ENCODE assay signal across 8 mouse cellular contexts in the genomic region with DNA sequence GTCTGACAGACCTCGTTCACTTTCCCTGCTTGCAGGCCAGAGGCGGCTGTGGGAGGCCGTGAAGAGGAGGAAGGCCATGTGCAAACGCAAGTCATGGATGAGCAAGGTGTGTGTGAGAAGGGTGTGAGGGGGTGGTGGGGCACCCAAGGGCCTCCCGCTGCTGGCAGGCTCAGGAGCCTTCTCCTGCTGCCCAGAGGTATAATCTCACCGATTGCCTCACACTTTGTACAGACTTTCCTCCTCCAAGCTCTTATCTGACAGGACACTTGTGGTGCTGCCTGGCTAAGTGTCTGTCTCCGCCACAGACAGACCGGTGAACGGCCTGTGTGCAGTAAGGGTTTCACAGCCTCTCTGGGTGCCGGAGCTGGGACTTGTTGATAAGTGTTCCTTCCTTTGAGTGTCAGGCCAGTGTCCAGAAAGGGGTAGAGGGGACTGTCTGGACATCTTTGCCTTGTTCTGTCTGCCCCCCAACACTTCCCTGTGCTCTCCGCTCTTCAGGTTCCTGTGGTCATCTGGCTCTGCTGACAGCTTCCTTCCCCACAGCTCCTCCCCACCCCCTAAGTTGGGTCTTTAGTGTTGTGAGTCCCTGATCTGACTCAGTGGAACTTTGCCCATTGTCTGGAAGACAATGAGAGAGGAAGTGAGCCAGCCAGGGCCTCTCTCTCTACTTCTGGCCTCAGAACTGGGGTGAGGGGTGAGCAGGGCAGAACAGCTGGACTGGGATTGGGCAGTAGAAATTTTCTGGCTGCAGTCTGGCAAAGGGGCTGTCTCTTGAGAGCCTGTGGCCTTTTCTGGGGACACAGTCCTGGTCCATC. TPM values are rescaled to one million over a fixed set of nuclear protein-coding genes. Genes with fewer than 3 reads are reported as not detected.
DNase-seq lines count a peak whose midpoint lies in the region; ATAC-seq and TF ChIP-seq lines count a peak whose summit lies in the region.

No protein-coding gene starts in this region.

- peak overlapping the region; percentile 36; the same call in 1 of the 2 replicates for H3K9ac ChIP-seq in liver, embryonic 11.5 days (ENCODE audit: low read depth, low read length)

- intact Hi-C loops in left cerebral cortex, adult 2 months (cut with DNase I) = no loop called here
- intact Hi-C loops in heart, postnatal 10 days (cut with DNase I) = no loop called here
- intact Hi-C loops in left cerebral cortex, postnatal 4 days (cut with DNase I) = no loop called here

- peak in 1 of 2 experiments; percentile 15 for DNase-seq in left cerebral cortex, adult 2 months (ENCODE audit: extremely low spot score in 1 of 2, low spot score in 2 of 2)
- no peak for DNase-seq in left cerebral cortex, adult 8-10 months (ENCODE audit: low spot score in 2 of 2)
- DNase-seq in c-Kit-positive CD71-positive TER-119-positive erythroid progenitor cells, embryonic 14.5 days (ENCODE audit: low spot score) = peak; percentile 82
- DNase-seq in heart, postnatal 10 days = peak; percentile 70 to 73
- peak; percentile 61 for DNase-seq in liver, embryonic 11.5 days (ENCODE audit: low spot score)
- no peak for DNase-seq in left cerebral cortex, adult 18-20 months (ENCODE audit: low spot score in 2 of 2)
- DNase-seq in left cerebral cortex, postnatal 4 days = no peak

- peak overlapping the region; percentile 45; the same call in 1 of the 2 replicates for H3K27ac ChIP-seq in left cerebral cortex, adult 2 months
- H3K27ac ChIP-seq in liver, embryonic 11.5 days (ENCODE audit: low read depth, low read length) = peak overlapping the region; percentile 94
- peak overlapping the region; percentile 36; the same call in 1 of the 2 replicates for H3K27ac ChIP-seq in olfactory bulb, adult 2 months (ENCODE audit: insufficient read depth, low read depth, low read length)

- no peaks in the 10 kb centered on the region for H3K9me3 ChIP-seq in liver, embryonic 11.5 days (ENCODE audit: control insufficient read depth, low read length)

- peaks cover 8% of the 10 kb centered on the region for H3K36me3 ChIP-seq in liver, embryonic 11.5 days (ENCODE audit: control insufficient read depth, insufficient read depth, low read length)

- ATAC-seq in liver, embryonic 11.5 days (replicated peaks; ENCODE audit: low FRiP score) = peak; percentile 94

- TF ChIP-seq POLR2A in olfactory bulb, adult 2 months (IDR thresholded peaks at IDR 0.05; ENCODE audit: insufficient read depth, low read depth, low read length) = no peak

- no peak overlapping the region for H3K4me3 ChIP-seq in left cerebral cortex, adult 2 months
- H3K4me3 ChIP-seq in liver, embryonic 11.5 days (ENCODE audit: low read depth, low read length) = 0 out of 2 replicates have a peak overlapping the region, but pooled peaks have one; percentile 1
- no peak overlapping the region for H3K4me3 ChIP-seq in olfactory bulb, adult 2 months (ENCODE audit: insufficient read depth, low read depth, low read length)

- H3K4me2 ChIP-seq in liver, embryonic 11.5 days = peak overlapping the region; percentile 62

- TF ChIP-seq CTCF in left cerebral cortex, adult 2 months (IDR thresholded peaks at IDR 0.05) = no peak
- no peak for TF ChIP-seq CTCF in olfactory bulb, adult 2 months (IDR thresholded peaks at IDR 0.05; ENCODE audit: insufficient read depth, low read depth, low read length)

- peaks cover 83% of the 10 kb centered on the region for H3K4me1 ChIP-seq in liver, embryonic 11.5 days (replicated peaks; ENCODE audit: control insufficient read depth, insufficient read depth, low read length)
- H3K4me1 ChIP-seq in olfactory bulb, adult 2 months (ENCODE audit: control insufficient read depth, insufficient read depth, low read length) = peaks cover 36% of the 10 kb centered on the region

- H3K27me3 ChIP-seq in liver, embryonic 11.5 days (replicated peaks; ENCODE audit: control insufficient read depth, insufficient read depth, low read length) = no peaks in the 10 kb centered on the region

- WGBS in liver, embryonic 11.5 days = 17% methylated on average over 11 of the region's 11 CpGs
- WGBS in olfactory bulb, adult 2 months = 66% methylated on average over 11 of the region's 11 CpGs

RNA-seq across cellular contexts. Expression of gene Tnk2, which starts 22.4 kb away (rescaled TPM):
- total RNA-seq in left cerebral cortex, adult 2 months (2021) = 100 to 1,000 TPM; 239 to 244 TPM
- total RNA-seq in left cerebral cortex, adult 8-10 months (2022) = 100 to 1,000 TPM; 243 to 266 (median 252) TPM
- 10 to 100 TPM; 39.0 to 41.3 TPM for total RNA-seq in heart, postnatal 10 days (2021)
- polyA plus RNA-seq in liver, embryonic 11.5 days (2014; fragmentation: Nextera tagmentation; extraction: Ambion mirVana) = 10.8 and 11.6 TPM in 2 replicates
- polyA plus RNA-seq in olfactory bulb, adult 2 months (2012; ENCODE audit: insufficient read depth, insufficient read length, low replicate concordance, missing spikeins) = not detected in 2 replicates
- total RNA-seq in left cerebral cortex, adult 18-20 months (2021) = 100 to 1,000 TPM; 245 to 253 TPM
- total RNA-seq in left cerebral cortex, postnatal 4 days (2021) = 10 to 100 TPM; 84.7 to 99.6 TPM

RNA-seq across cellular contexts. Expression of gene Tfrc, which starts 57.3 kb away (rescaled TPM):
- total RNA-seq in left cerebral cortex, adult 2 months (2021) = 10 to 100 TPM; 68.3 to 85.0 TPM
- 10 to 100 TPM; 70.9 to 85.1 (median 81.6) TPM for total RNA-seq in left cerebral cortex, adult 8-10 months (2022)
- 100 to 1,000 TPM; 180 to 317 TPM for total RNA-seq in heart, postnatal 10 days (2021)
- polyA plus RNA-seq in liver, embryonic 11.5 days (2014; fragmentation: Nextera tagmentation; extraction: Ambion mirVana) = 220 and 245 TPM in 2 replicates
- polyA plus RNA-seq in olfactory bulb, adult 2 months (2012; ENCODE audit: insufficient read depth, insufficient read length, low replicate concordance, missing spikeins) = not detected in 2 replicates
- 10 to 100 TPM; 51.8 to 61.6 TPM for total RNA-seq in left cerebral cortex, adult 18-20 months (2021)
- total RNA-seq in left cerebral cortex, postnatal 4 days (2021) = 10 to 100 TPM; 77.2 to 90.3 TPM

Comparison
In these comparisons a context has a peak if more than half of its experiments do, and no peak if none do; other contexts are left out.
1. DNase-seq: peak in c-Kit-positive CD71-positive TER-119-positive erythroid progenitor cells, embryonic 14.5 days (single experiment), heart, postnatal 10 days (2 of 2) and liver, embryonic 11.5 days (single experiment); none in left cerebral cortex, adult 8-10 months (0 of 2), left cerebral cortex, adult 18-20 months (0 of 2) and left cerebral cortex, postnatal 4 days (single experiment).
2. H3K27ac ChIP-seq: peak in every context shown above with its lines; median percentile 94 in liver, embryonic 11.5 days; 45 in left cerebral cortex, adult 2 months; 36 in olfactory bulb, adult 2 months.